Mouse (Mus musculus) CH12.LX (cell line): ENCODE results near the gene Fmo1. TPM values are rescaled to one million over a fixed set of nuclear protein-coding genes. Genes with fewer than 3 reads are reported as not detected.

Experiments used
- DNase-seq: peaks from one replicate; pipeline ENCODE4 v3.0.0-alpha.2; 2013; ENCODE audit errors: extremely low read depth
- H3K27ac ChIP-seq: 2 replicates; pipeline ENCODE4 v1.5.1; 2012; ENCODE audit warnings: low read depth, mild to moderate bottlenecking, control low read depth, moderate library complexity; ENCODE audit not compliant: insufficient read depth
- H3K27me3 ChIP-seq: replicated peaks from 2 replicates; pipeline ENCODE3; 2012; ENCODE audit warnings: inconsistent platforms
- H3K36me3 ChIP-seq, 2 experiments: replicated peaks in 1 of 2; 2 replicates each; pipeline versions ENCODE3 to v1.6.1; 2012; ENCODE audit warnings: inconsistent platforms in 1 of 2, low read length in 1 of 2, mild to moderate bottlenecking in 1 of 2, mixed read lengths in 1 of 2, moderate library complexity in 1 of 2; ENCODE audit not compliant: control insufficient read depth in 1 of 2, insufficient read depth in 1 of 2
- H3K4me1 ChIP-seq, 2 experiments: 2 replicates each; pipeline ENCODE4 v1.6.1; 2012; ENCODE audit warnings: inconsistent platforms in 1 of 2, moderate library complexity in 1 of 2; ENCODE audit not compliant: insufficient read depth in 2 of 2, control insufficient read depth in 1 of 2
- H3K4me2 ChIP-seq: 2 replicates; pipeline ENCODE4 v1.6.1; 2012; ENCODE audit warnings: low read depth, mild to moderate bottlenecking, control low read depth; ENCODE audit not compliant: poor library complexity, insufficient read depth, severe bottlenecking
- H3K4me3 ChIP-seq, 3 experiments: fragments of 150-350 bp in 1 of 3; sonication (generic) in 1 of 3; replicated peaks in 1 of 3; 2 replicates each; pipeline versions ENCODE3 to v1.5.1; 2011 to 2012; ENCODE audit warnings: low read depth in 2 of 3, low read length in 2 of 3, mild to moderate bottlenecking in 2 of 3, moderate library complexity in 2 of 3, control low read depth in 1 of 3, improper control_type of control experiment in 1 of 3, inconsistent platforms in 1 of 3, mixed read lengths in 1 of 3; ENCODE audit not compliant: poor library complexity in 1 of 3
- H3K79me2 ChIP-seq: replicated peaks from 2 replicates; pipeline ENCODE4 v1.6.1; 2012; ENCODE audit warnings: mild to moderate bottlenecking, moderate library complexity; ENCODE audit not compliant: control insufficient read depth, poor library complexity, insufficient read depth, severe bottlenecking; ENCODE audit errors: extremely low read depth
- H3K9ac ChIP-seq: 2 replicates; pipeline ENCODE4 v1.6.1; 2012; ENCODE audit warnings: low read depth, mild to moderate bottlenecking, control low read depth, moderate library complexity; ENCODE audit not compliant: insufficient read depth
- H3K9me3 ChIP-seq: replicated peaks from 2 replicates; pipeline ENCODE3; 2012; ENCODE audit warnings: low read length, inconsistent platforms, mixed read lengths
- CHD2 ChIP-seq: IDR thresholded peaks from 2 replicates; pipeline ENCODE4 v1.6.1; 2011; ENCODE audit warnings: low read length, improper control_type of control experiment
- CTCF ChIP-seq, 2 experiments: IDR thresholded peaks in 1 of 2; conservative IDR thresholded peaks in 1 of 2; 2 replicates each; pipeline ENCODE4 v1.5.1; 2011 to 2012; ENCODE audit warnings: low read depth in 2 of 2, low read length in 2 of 2, improper control_type of control experiment in 1 of 2, inconsistent platforms in 1 of 2, mild to moderate bottlenecking in 1 of 2, moderate library complexity in 1 of 2
- GABPA ChIP-seq: IDR thresholded peaks from 2 replicates; pipeline ENCODE4 v1.6.1; 2012; ENCODE audit warnings: low read depth, low read length, improper control_type of control experiment, inconsistent platforms; ENCODE audit not compliant: insufficient replicate concordance
- MAX ChIP-seq: IDR thresholded peaks from 2 replicates; pipeline ENCODE4 v1.6.1; 2011; ENCODE audit warnings: low read length, improper control_type of control experiment
- MEF2A ChIP-seq: IDR thresholded peaks from 2 replicates; pipeline ENCODE4 v1.6.1; 2014; ENCODE audit warnings: low read depth, mild to moderate bottlenecking, inconsistent platforms, low read length, improper control_type of control experiment, borderline replicate concordance
- MXI1 ChIP-seq: IDR thresholded peaks from 2 replicates; pipeline ENCODE4 v1.6.1; 2011; ENCODE audit warnings: mild to moderate bottlenecking, low read depth, low read length, improper control_type of control experiment
- NRF1 ChIP-seq: IDR thresholded peaks from 2 replicates; pipeline ENCODE4 v1.6.1; 2014; ENCODE audit warnings: low read depth, mild to moderate bottlenecking, inconsistent platforms, low read length, improper control_type of control experiment, moderate library complexity
- RAD21 ChIP-seq: IDR thresholded peaks from 2 replicates; pipeline ENCODE4 v1.6.1; 2011; ENCODE audit warnings: low read depth, mild to moderate bottlenecking, low read length, improper control_type of control experiment, moderate library complexity
- SMC3 ChIP-seq: IDR thresholded peaks from 2 replicates; pipeline ENCODE4 v1.6.1; 2011; ENCODE audit warnings: low read depth, low read length, improper control_type of control experiment
- TCF12 ChIP-seq: IDR thresholded peaks from 2 replicates; pipeline ENCODE4 v1.6.1; 2014; ENCODE audit warnings: low read depth, mild to moderate bottlenecking, inconsistent platforms, low read length, improper control_type of control experiment
- USF2 ChIP-seq: conservative IDR thresholded peaks from 2 replicates; pipeline ENCODE4 v1.6.1; 2011; ENCODE audit warnings: low read depth, low read length, improper control_type of control experiment
- ZC3H11A ChIP-seq: IDR thresholded peaks from 2 replicates; pipeline ENCODE4 v1.6.1; 2012; ENCODE audit warnings: low read depth, mild to moderate bottlenecking, inconsistent platforms, low read length, improper control_type of control experiment
- ZKSCAN1 ChIP-seq: IDR thresholded peaks from 2 replicates; pipeline ENCODE4 v1.6.1; 2012; ENCODE audit warnings: low read depth, inconsistent platforms, low read length, improper control_type of control experiment, borderline replicate concordance
- dilution Hi-C: fragments of 300-500 bp; cut with MboI; formaldehyde crosslinking; loops from 2 replicates; pipeline ENCODE4 v1.14.3; 2020; ENCODE audit warnings: low sequenced_read_pairs; ENCODE audit not compliant: extremely low pct_unique_long_range_greater_than_20kb, extremely low pct_ligation_motif_present
- in situ Hi-C: fragments of 300-500 bp; cut with MboI; formaldehyde crosslinking; loops from 3 replicates; pipeline ENCODE4 v1.14.3; 2019; ENCODE audit warnings: low sequenced_read_pairs, low pct_ligation_motif_present, low pct_unique_long_range_greater_than_20kb, mixed read lengths
- polyA plus RNA-seq: library from polyadenylated mRNA; unstranded; fragments of >175 nt; gene quantifications from 2 replicates; pipeline ENCODE4 v1.2.1, GENCODE M21; 2012; ENCODE audit warnings: low read depth; ENCODE audit not compliant: insufficient read length
- total RNA-seq, 2 experiments: library from RNA; depleted of rRNA; stranded (reverse); fragments of 300-350 nt in 1 of 2; fragments of >200 nt in 1 of 2; gene quantifications; 2 replicates each; pipeline ENCODE4 v1.2.3; 2012 to 2014

Fmo1 gene
- total and polyA plus RNA-seq, 3 experiments: not detected

DNA sequence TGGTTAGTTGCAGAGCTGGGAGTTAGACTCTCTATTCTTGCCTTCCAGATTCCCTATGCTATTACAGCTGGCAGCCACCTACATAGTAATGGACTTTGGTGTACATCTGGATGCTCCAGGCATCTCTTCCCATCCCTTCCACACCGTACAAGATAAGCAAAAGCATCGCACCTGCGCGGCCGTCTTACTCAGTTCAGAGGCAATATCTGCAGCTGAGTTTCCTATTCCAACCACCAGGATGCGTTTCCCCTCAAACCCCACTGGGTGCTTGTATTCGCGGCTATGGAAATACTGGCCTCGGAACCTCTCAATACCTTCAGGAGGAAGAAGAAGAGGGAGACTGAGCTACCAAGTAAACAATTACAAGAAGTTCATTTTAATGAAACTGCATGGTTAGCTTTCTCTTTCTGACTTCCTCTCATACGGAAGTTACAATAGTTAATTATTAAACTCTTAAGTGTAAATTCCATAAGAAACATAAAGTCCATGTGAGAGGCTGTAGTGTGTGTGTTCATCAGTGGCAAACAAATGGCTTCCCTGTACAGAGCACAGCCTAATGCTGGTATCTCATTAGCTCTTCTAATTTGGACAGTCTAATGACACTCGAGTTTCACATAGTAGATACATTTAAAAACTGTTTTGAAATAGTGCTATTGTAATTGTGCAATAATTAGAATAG, 19.9 kb upstream of the Fmo1 start:
- in situ Hi-C loops (no loop called here), dilution Hi-C loops (no loop called here)
- Histone ChIP-seq H3K79me2 (no peaks in the 10 kb centered on the region), H3K4me1 (no peaks in the 10 kb centered on the region), H3K4me2 (peak overlapping the region; percentile 56; the same call in 1 of the 2 replicates), H3K4me3 (no peak overlapping the region), H3K27ac (no peak overlapping the region), H3K9ac (no peak overlapping the region), H3K9me3 (no peaks in the 10 kb centered on the region), H3K36me3 (no peaks in the 10 kb centered on the region), H3K27me3 (no peaks in the 10 kb centered on the region)
- DNase-seq: no peak
- TF ChIP-seq USF2 (no peak), MAX (no peak), NRF1 (no peak), MEF2A (no peak)

DNA sequence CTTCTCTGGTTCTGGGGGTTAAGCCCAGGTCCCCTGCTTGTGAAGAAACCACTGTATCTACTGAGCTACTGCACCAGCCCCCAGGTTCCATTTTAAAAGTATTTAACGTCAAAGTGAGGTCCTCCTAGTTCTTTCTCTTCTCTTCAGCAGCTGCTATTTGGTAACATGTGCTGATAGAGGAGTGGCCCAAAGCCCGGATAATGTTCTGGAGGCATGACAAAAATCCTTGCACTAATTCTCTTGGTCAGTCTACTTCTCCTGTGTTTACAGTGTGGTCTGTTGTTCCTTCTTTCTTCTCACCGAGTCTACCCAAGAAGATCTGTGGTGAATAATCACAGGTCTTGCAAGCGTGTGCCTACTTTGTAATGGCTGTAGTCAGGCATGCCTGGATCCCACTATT, 16.3 kb upstream of the Fmo1 start:
- DNase-seq: no peak
- no peaks in the 10 kb centered on the region for H3K9me3 ChIP-seq
- H3K79me2 ChIP-seq: no peaks in the 10 kb centered on the region
- no peak overlapping the region for H3K9ac ChIP-seq
- dilution Hi-C loops: no loop called here
- no peaks in the 10 kb centered on the region for H3K27me3 ChIP-seq
- TF ChIP-seq CHD2 (no peak), TCF12 (no peak), MEF2A (no peak), ZKSCAN1 (no peak)
- TF ChIP-seq, all 38 proteins: peak for 0
- Histone ChIP-seq H3K4me1 (no peaks in the 10 kb centered on the region), H3K36me3 (no peaks in the 10 kb centered on the region), H3K27ac (no peak overlapping the region), H3K4me3 (no peak overlapping the region), H3K4me2 (no peak overlapping the region)
- in situ Hi-C loops: no loop called here

DNA sequence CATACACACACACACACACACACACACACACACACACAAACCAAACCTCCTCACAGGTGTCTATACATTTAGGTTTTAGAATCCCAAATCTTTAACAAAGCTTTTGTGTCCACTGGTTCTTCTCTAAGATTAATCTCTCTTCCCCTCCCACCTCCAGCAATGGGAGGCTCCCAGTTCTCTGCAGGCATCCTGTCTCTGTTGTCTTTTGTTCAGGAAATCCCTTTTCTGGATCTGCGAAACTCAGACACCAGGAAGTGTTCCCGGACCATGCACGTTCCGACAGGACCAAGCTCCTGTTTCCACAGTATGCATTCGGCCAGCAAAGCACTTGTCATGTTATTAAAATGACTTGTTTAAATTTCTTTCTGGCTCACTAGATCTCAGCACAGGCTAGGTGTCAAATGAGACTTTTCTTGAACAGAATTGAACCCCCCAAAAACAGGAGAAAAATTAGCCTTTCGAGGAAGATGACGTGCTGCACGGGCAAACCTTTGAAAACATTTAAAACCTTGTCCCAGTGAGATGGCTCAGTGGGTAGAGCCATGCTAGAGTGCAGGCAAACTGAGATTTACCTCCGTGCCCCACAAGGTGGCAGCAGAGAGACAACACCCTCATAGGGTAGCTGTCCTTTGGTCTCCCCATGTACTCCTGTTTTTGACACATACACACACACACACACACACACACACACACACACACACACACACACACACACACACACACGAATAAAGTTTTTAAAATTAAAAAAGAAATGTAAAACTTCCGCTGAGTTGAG, 13.4 kb upstream of the Fmo1 start:
- Histone ChIP-seq H3K4me2 (no peak overlapping the region), H3K4me1 (no peaks in the 10 kb centered on the region), H3K9ac (no peak overlapping the region), H3K4me3 (no peak overlapping the region), H3K27me3 (no peaks in the 10 kb centered on the region), H3K36me3 (no peaks in the 10 kb centered on the region), H3K9me3 (no peaks in the 10 kb centered on the region), H3K27ac (no peak overlapping the region), H3K79me2 (no peaks in the 10 kb centered on the region)
- in situ Hi-C loops: no loop called here
- TF ChIP-seq MAX (no peak), SMC3 (peak; percentile 43), RAD21 (peak; percentile 32), GABPA (no peak), CTCF (conservative IDR thresholded peaks at IDR 0.05 in 1 of 2, IDR thresholded peaks at IDR 0.05 in 1 of 2; ENCODE audit: low read depth in 2 of 2, low read length in 2 of 2) (peak; percentile 57 to 69), ZKSCAN1 (no peak), ZC3H11A (no peak), MXI1 (no peak)
- dilution Hi-C loops: no loop called here
- peak; percentile 58 for DNase-seq
